Mouse (Mus musculus) kidney, embryonic 15.5 days (tissue): ENCODE results near the gene Ubqln4. TPM values are rescaled to one million over a fixed set of nuclear protein-coding genes. Genes with fewer than 3 reads are reported as not detected.

Source experiments
- ATAC-seq: fragments of 200-750 bp; cut with Nextera tagmentation; replicated peaks from 2 replicates; pipeline ENCODE4 v1.8.0; 2017; ENCODE audit warnings: moderate TSS enrichment; ENCODE audit not compliant: low FRiP score
- H3K27ac ChIP-seq: fragments of 300-500 bp; sonication (generic); 2 replicates; pipeline ENCODE4 v1.5.1; 2015; ENCODE audit warnings: mild to moderate bottlenecking, inconsistent platforms
- H3K27me3 ChIP-seq: fragments of 300-500 bp; sonication (generic); 2 replicates; pipeline ENCODE4 v1.6.1; 2015; ENCODE audit warnings: inconsistent platforms
- H3K36me3 ChIP-seq: fragments of 300-500 bp; sonication (generic); 2 replicates; pipeline ENCODE4 v1.6.1; 2015; ENCODE audit warnings: inconsistent platforms
- H3K4me1 ChIP-seq: fragments of 300-500 bp; sonication (generic); 2 replicates; pipeline ENCODE4 v1.6.1; 2015; ENCODE audit warnings: inconsistent platforms
- H3K4me2 ChIP-seq: fragments of 300-500 bp; sonication (generic); 2 replicates; pipeline ENCODE4 v1.6.1; 2015; ENCODE audit warnings: moderate library complexity, mild to moderate bottlenecking, inconsistent platforms
- H3K4me3 ChIP-seq: fragments of 300-500 bp; sonication (generic); replicated peaks from 2 replicates; pipeline ENCODE4 v1.5.1; 2015; ENCODE audit warnings: mild to moderate bottlenecking, inconsistent platforms
- H3K9ac ChIP-seq: fragments of 300-500 bp; sonication (generic); 2 replicates; pipeline ENCODE4 v1.6.1; 2015; ENCODE audit warnings: mild to moderate bottlenecking, inconsistent platforms
- H3K9me3 ChIP-seq: fragments of 300-500 bp; sonication (generic); replicated peaks from 2 replicates; pipeline ENCODE4 v1.6.1; 2016; ENCODE audit warnings: inconsistent platforms
- WGBS: fragments of 180-500 bp; shearing (Covaris S2); methylation state at CpG from one replicate; pipeline ENCODE4 v1.1.7; 2015; ENCODE audit warnings: mixed read lengths; 5-methylcytosine and 5-hydroxymethylcytosine counted together
- polyA plus RNA-seq: library from polyadenylated mRNA; unstranded; fragments of >200 nt; fragmentation: Nextera tagmentation; extraction: Ambion mirVana; gene quantifications from 2 replicates; pipeline ENCODE4 v1.2.1, GENCODE M21; 2015

The Ubqln4 gene
- polyA plus RNA-seq, 1 experiment from 2014 or later = 57.9 TPM

DNA sequence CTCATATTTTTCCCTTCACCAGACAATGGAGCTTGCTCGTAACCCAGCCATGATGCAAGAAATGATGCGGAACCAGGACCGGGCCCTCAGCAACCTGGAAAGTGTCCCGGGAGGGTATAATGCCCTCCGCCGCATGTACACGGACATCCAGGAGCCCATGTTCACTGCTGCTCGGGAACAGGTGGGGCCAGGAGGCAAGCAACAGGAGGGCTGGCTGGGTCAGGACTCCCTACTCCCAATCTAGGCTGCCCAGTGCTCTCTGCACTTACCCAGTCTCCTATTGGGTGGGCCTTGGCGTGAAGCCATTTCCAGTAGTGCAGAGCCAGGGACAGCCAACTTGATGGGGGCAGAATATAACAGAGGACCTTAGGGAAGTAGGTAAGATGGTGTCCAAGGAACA is 6.0 kb downstream of the Ubqln4 start:
- Histone ChIP-seq H3K4me2 (no peak overlapping the region), H3K36me3 (peaks cover 92% of the 10 kb centered on the region), H3K4me1 (peaks cover 52% of the 10 kb centered on the region), H3K9me3 (no peaks in the 10 kb centered on the region), H3K27ac (no peak overlapping the region), H3K4me3 (no peak overlapping the region), H3K27me3 (no peaks in the 10 kb centered on the region), H3K9ac (no peak overlapping the region)
- no peak for ATAC-seq
- WGBS = 84% methylated on average over 9 of the region's 9 CpGs

DNA sequence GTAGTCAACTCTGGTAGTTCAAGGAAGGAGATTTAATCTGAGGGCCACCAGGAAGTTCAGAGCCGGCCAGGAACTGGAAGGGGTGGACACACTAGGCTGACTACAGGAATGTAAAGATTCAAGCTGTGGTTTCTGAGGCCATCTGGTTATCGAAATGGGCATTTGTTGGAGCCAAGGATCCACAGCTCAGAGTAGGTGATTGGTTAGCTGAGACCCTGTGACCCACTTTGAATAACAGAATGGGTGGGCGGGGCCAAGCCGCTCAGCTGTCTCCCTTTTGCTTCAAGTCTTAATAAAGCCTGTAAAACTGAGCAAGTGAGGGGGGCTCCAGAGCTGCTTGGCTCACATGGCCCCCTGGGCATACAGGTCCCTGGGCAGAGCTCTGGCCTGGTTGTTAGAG is 8.4 kb downstream of the Ubqln4 start:
- Histone ChIP-seq H3K36me3 (peaks cover 99% of the 10 kb centered on the region), H3K4me1 (peaks cover 42% of the 10 kb centered on the region), H3K27me3 (no peaks in the 10 kb centered on the region), H3K4me2 (no peak overlapping the region), H3K9ac (0 out of 2 replicates have a peak overlapping the region, but pooled peaks have one; percentile 15), H3K9me3 (no peaks in the 10 kb centered on the region), H3K27ac (peak overlapping the region; percentile 87), H3K4me3 (no peak overlapping the region)
- ATAC-seq = peak; percentile 22
- WGBS = 44% methylated on average over 4 of the region's 4 CpGs

GRCm38 (mm10) chr3:88563442-88563841 is 9.9 kb downstream of the Ubqln4 start:
- no peaks in the 10 kb centered on the region for H3K27me3 ChIP-seq
- H3K27ac ChIP-seq = peak overlapping the region; percentile 87
- 0 out of 2 replicates have a peak overlapping the region, but pooled peaks have one; percentile 9 for H3K4me2 ChIP-seq
- ATAC-seq = 0 out of 2 replicates have a peak, but pooled peaks have one; percentile 3
- no peaks in the 10 kb centered on the region for H3K9me3 ChIP-seq
- H3K36me3 ChIP-seq = peaks cover 99% of the 10 kb centered on the region
- H3K9ac ChIP-seq = 0 out of 2 replicates have a peak overlapping the region, but pooled peaks have one; percentile 26
- 29% methylated on average over 4 of the region's 4 CpGs for WGBS
- H3K4me3 ChIP-seq = no peak overlapping the region
- H3K4me1 ChIP-seq = peaks cover 42% of the 10 kb centered on the region

DNA sequence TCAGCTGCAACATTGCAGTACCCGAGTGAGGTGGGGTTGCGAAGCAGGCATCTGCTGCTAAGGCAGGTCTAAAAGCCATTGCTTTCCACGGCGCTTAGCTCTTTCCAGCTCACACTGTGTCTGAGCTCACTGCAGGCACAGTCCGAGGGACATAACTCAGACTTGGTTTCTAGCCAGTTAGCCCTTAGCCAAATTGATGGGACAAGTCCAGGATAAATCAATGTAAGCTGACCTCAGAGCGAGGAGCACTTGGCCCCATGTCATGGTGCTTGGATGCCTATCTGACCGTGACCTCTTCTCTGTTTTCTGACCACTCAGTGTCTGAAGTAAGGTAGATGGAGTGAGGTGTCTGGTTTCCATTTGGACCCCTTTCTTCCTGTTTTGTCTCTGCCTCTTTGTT is 10.4 kb downstream of the Ubqln4 start:
- WGBS = 39% methylated on average over 7 of the region's 7 CpGs
- H3K4me3 ChIP-seq = no peak overlapping the region
- H3K36me3 ChIP-seq = peaks cover 99% of the 10 kb centered on the region
- H3K9ac ChIP-seq = 0 out of 2 replicates have a peak overlapping the region, but pooled peaks have one; percentile 26
- H3K4me2 ChIP-seq = peak overlapping the region; percentile 9; the same call in 1 of the 2 replicates
- ATAC-seq = peak; percentile 81
- H3K9me3 ChIP-seq = no peaks in the 10 kb centered on the region
- H3K27ac ChIP-seq = peak overlapping the region; percentile 87
- peaks cover 42% of the 10 kb centered on the region for H3K4me1 ChIP-seq
- no peaks in the 10 kb centered on the region for H3K27me3 ChIP-seq

- no peak overlapping the region for H3K9ac ChIP-seq
- H3K4me3 ChIP-seq = no peak overlapping the region
- H3K27me3 ChIP-seq = no peaks in the 10 kb centered on the region
- H3K27ac ChIP-seq = no peak overlapping the region
- no peaks in the 10 kb centered on the region for H3K9me3 ChIP-seq
- H3K36me3 ChIP-seq = peaks cover 93% of the 10 kb centered on the region
- WGBS = 90% methylated on average over 3 of the region's 3 CpGs
- peaks cover 41% of the 10 kb centered on the region for H3K4me1 ChIP-seq
- ATAC-seq = no peak
- H3K4me2 ChIP-seq = no peak overlapping the region
Measured at GRCm38 (mm10) chr3:88566116-88566515, 12.6 kb downstream of the Ubqln4 start.

GRCm38 (mm10) chr3:88566536-88567061 is 13.0 kb downstream of the Ubqln4 start:
- no peak overlapping the region for H3K9ac ChIP-seq
- ATAC-seq = no peak
- peaks cover 88% of the 10 kb centered on the region for H3K36me3 ChIP-seq
- H3K27ac ChIP-seq = no peak overlapping the region
- H3K9me3 ChIP-seq = no peaks in the 10 kb centered on the region
- H3K4me2 ChIP-seq = no peak overlapping the region
- 77% methylated on average over 4 of the region's 4 CpGs for WGBS
- H3K27me3 ChIP-seq = no peaks in the 10 kb centered on the region
- peaks cover 36% of the 10 kb centered on the region for H3K4me1 ChIP-seq
- H3K4me3 ChIP-seq = no peak overlapping the region

DNA sequence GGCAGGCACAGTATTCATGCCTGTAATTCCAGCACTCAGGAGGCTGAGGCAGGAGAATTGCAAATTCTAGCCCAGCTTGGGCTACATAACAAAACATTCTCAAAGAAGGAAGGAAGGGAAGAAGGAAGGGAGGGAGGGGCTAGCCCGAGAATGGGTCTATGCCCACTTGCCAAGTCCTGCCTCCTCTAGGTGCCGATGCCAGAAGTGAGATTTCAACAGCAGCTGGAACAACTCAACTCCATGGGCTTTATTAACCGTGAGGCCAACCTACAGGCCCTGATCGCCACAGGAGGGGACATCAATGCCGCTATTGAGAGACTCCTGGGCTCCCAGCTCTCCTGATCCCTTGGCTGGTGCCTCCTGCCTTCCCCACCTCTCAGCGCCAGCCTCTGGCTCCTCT is 14.3 kb downstream of the Ubqln4 start:
- H3K4me1 ChIP-seq = peaks cover 23% of the 10 kb centered on the region
- no peaks in the 10 kb centered on the region for H3K9me3 ChIP-seq
- H3K36me3 ChIP-seq = peaks cover 76% of the 10 kb centered on the region
- no peak overlapping the region for H3K9ac ChIP-seq
- no peak overlapping the region for H3K4me2 ChIP-seq
- 86% methylated on average over 6 of the region's 6 CpGs for WGBS
- no peak overlapping the region for H3K27ac ChIP-seq
- H3K4me3 ChIP-seq = no peak overlapping the region
- no peaks in the 10 kb centered on the region for H3K27me3 ChIP-seq
- no peak for ATAC-seq

- no peak for ATAC-seq
- Histone ChIP-seq H3K9me3 (no peaks in the 10 kb centered on the region), H3K9ac (no peak overlapping the region), H3K36me3 (peaks cover 69% of the 10 kb centered on the region), H3K4me3 (no peak overlapping the region), H3K4me1 (peaks cover 16% of the 10 kb centered on the region), H3K4me2 (no peak overlapping the region), H3K27me3 (no peaks in the 10 kb centered on the region), H3K27ac (no peak overlapping the region)
- WGBS = 97% methylated on average over 2 of the region's 2 CpGs
Measured at GRCm38 (mm10) chr3:88568615-88569014, 15.1 kb downstream of the Ubqln4 start.

DNA sequence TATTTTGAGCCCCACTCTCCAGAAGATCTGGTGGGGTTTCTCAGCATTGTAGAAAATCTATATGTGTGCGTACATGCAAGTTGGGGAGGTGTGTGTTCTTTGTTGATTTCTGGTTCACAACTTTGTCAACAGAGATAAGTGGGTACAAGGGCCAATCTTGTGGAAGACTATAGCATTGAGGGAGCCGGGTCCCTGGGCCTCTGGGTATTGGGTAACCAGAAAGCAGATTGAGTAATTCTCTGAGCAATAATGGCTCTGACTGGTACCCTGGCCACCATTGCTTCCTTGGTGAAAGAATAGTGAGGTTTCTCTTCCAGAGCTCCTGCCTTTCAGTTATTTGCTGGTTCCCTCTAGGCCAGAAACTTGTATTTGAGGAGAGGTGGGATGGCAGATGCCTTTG is 15.5 kb downstream of the Ubqln4 start:
- no peak overlapping the region for H3K9ac ChIP-seq
- H3K27me3 ChIP-seq = no peaks in the 10 kb centered on the region
- no peak for ATAC-seq
- no peak overlapping the region for H3K4me3 ChIP-seq
- H3K27ac ChIP-seq = no peak overlapping the region
- H3K4me2 ChIP-seq = no peak overlapping the region
- H3K4me1 ChIP-seq = peaks cover 11% of the 10 kb centered on the region
- peaks cover 64% of the 10 kb centered on the region for H3K36me3 ChIP-seq
- H3K9me3 ChIP-seq = no peaks in the 10 kb centered on the region
- 96% methylated on average over 2 of the region's 2 CpGs for WGBS

- Histone ChIP-seq H3K27ac (no peak overlapping the region), H3K4me1 (peaks cover 5% of the 10 kb centered on the region), H3K9me3 (no peaks in the 10 kb centered on the region), H3K36me3 (peaks cover 58% of the 10 kb centered on the region), H3K9ac (no peak overlapping the region), H3K27me3 (no peaks in the 10 kb centered on the region), H3K4me3 (no peak overlapping the region), H3K4me2 (no peak overlapping the region)
- 91% methylated on average over 5 of the region's 5 CpGs for WGBS
- no peak for ATAC-seq
Measured at GRCm38 (mm10) chr3:88569694-88570093, 16.1 kb downstream of the Ubqln4 start.

- H3K9me3 ChIP-seq = no peaks in the 10 kb centered on the region
- H3K9ac ChIP-seq = no peak overlapping the region
- no peak overlapping the region for H3K27ac ChIP-seq
- WGBS = 95% methylated on average over 10 of the region's 10 CpGs
- H3K4me1 ChIP-seq = no peaks in the 10 kb centered on the region
- H3K36me3 ChIP-seq = peaks cover 52% of the 10 kb centered on the region
- no peak for ATAC-seq
- H3K4me3 ChIP-seq = no peak overlapping the region
- H3K27me3 ChIP-seq = no peaks in the 10 kb centered on the region
- no peak overlapping the region for H3K4me2 ChIP-seq
Measured at GRCm38 (mm10) chr3:88570341-88570740, 16.8 kb downstream of the Ubqln4 start.

GRCm38 (mm10) chr3:88571856-88572255 is 18.3 kb downstream of the Ubqln4 start:
- Histone ChIP-seq H3K4me3 (no peak overlapping the region), H3K4me2 (no peak overlapping the region), H3K36me3 (peaks cover 36% of the 10 kb centered on the region), H3K4me1 (no peaks in the 10 kb centered on the region), H3K9ac (no peak overlapping the region), H3K9me3 (no peaks in the 10 kb centered on the region), H3K27ac (no peak overlapping the region), H3K27me3 (no peaks in the 10 kb centered on the region)
- WGBS = 74% methylated on average over 1 of the region's 1 CpGs
- no peak for ATAC-seq

DNA sequence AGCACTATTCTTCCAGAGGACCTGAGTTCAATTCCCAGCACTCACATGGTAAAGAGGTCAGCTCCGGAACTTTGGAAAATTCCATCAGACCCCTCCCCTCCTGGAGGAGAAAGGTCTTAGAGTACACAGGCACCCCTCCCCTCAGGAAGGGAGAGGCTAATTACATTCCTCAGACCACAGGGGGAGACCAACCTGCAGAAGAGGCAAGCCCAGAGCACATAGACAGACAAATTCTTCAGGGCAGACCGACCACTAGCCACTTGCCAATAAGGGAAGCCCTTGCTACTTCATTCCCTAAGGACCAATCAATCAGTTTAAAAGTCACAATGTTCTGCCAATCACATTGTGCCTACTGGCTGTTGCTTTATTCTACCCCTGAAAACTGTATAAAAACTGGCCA is 19.3 kb downstream of the Ubqln4 start:
- Histone ChIP-seq H3K27me3 (no peaks in the 10 kb centered on the region), H3K36me3 (peaks cover 27% of the 10 kb centered on the region), H3K9ac (no peak overlapping the region), H3K27ac (no peak overlapping the region), H3K4me2 (no peak overlapping the region), H3K9me3 (no peaks in the 10 kb centered on the region), H3K4me1 (no peaks in the 10 kb centered on the region), H3K4me3 (no peak overlapping the region)
- no peak for ATAC-seq
- WGBS = 72% methylated on average over 2 of the region's 2 CpGs
